In the genomic region with DNA sequence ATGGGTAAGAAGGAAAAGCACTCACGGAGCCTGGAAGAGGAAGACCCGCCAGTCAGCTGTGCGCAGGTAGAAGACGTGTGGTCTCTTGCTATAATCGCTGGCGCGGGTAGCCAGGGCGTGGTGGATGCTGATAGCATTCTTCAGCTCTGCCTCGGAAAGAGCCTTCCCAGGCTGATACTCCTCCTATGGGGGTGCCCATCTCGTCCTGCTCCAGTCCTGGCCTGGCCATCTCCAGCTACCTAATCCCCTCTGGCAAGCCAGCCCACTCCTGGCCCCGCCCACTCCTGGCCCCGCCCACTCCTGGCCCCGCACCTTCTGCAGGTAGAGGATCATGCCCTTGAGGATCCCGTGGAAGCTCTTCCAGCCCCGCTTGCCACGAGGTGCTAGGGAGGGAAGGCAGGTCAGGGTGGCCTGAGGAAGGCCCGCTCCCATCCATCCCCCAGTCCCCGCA, we compare ENCODE assay signal across 9 mouse cellular contexts. TPM values are rescaled to one million over a fixed set of nuclear protein-coding genes. Genes with fewer than 3 reads are reported as not detected.
DNase-seq lines count a peak whose midpoint lies in the region; ATAC-seq and TF ChIP-seq lines count a peak whose summit lies in the region.
"Had no signal": no experiment of that assay in that cellular context is flagged by ENCODE, and none has a peak within 500 bp of the region (broad histone marks: within the 10 kb centered on the region; RNA-seq: fewer than 3 reads in every experiment).

No protein-coding gene starts in this region.

- no peak overlapping the region for H3K27ac ChIP-seq in kidney, embryonic 16.5 days (ENCODE audit: low read length)
- no peak overlapping the region for H3K27ac ChIP-seq in ES-Bruce4 (ENCODE audit: insufficient read depth, low read length)
- no peak overlapping the region for H3K27ac ChIP-seq in intestine, embryonic 16.5 days (ENCODE audit: low read length)
- H3K27ac ChIP-seq in stomach, embryonic 14.5 days (ENCODE audit: low read length): peak overlapping the region; percentile 93; the same call in 1 of the 2 replicates
- H3K27ac ChIP-seq in forebrain, embryonic 14.5 days (ENCODE audit: low read depth, low read length): no peak overlapping the region
- H3K27ac ChIP-seq: limb, embryonic 13.5 days had no signal

- TF ChIP-seq CTCF in ES-Bruce4 (IDR thresholded peaks at IDR 0.05; ENCODE audit: low read depth, low read length): no peak

- H3K4me2 ChIP-seq in kidney, embryonic 16.5 days (replicated peaks; ENCODE audit: low read depth, low read length): no peak overlapping the region
- peak overlapping the region; percentile 63; the same call in 1 of the 2 replicates for H3K4me2 ChIP-seq in intestine, embryonic 16.5 days (ENCODE audit: low read depth, low read length)
- H3K4me2 ChIP-seq in stomach, embryonic 14.5 days (replicated peaks; ENCODE audit: low read depth, low read length): peak overlapping the region; percentile 33; the same call in 1 of the 2 replicates
- no peak overlapping the region for H3K4me2 ChIP-seq in forebrain, embryonic 14.5 days (ENCODE audit: low read length)
- H3K4me2 ChIP-seq: limb, embryonic 13.5 days had no signal

- peak; percentile 48 for DNase-seq in kidney, adult 18-20 months
- peak; percentile 25 for DNase-seq in A20 (ENCODE audit: low read depth, low spot score)
- DNase-seq in forebrain, embryonic 14.5 days (ENCODE audit: low spot score): no peak

- no peaks in the 10 kb centered on the region for H3K9me3 ChIP-seq in kidney, embryonic 16.5 days (ENCODE audit: low read length)
- no peaks in the 10 kb centered on the region for H3K9me3 ChIP-seq in ES-Bruce4 (replicated peaks; ENCODE audit: control insufficient read depth, insufficient read depth, low read length, poor library complexity, severe bottlenecking)
- H3K9me3 ChIP-seq in intestine, embryonic 16.5 days (ENCODE audit: control insufficient read depth, low read length): no peaks in the 10 kb centered on the region
- H3K9me3 ChIP-seq in stomach, embryonic 14.5 days (ENCODE audit: control insufficient read depth, low read depth, low read length): no peaks in the 10 kb centered on the region
- no peaks in the 10 kb centered on the region for H3K9me3 ChIP-seq in forebrain, embryonic 14.5 days (replicated peaks; ENCODE audit: control insufficient read depth, low read length)
- H3K9me3 ChIP-seq: limb, embryonic 13.5 days had no signal

- ATAC-seq in kidney, embryonic 16.5 days (ENCODE audit: low FRiP score, low TSS enrichment): no peak
- ATAC-seq in intestine, embryonic 16.5 days: no peak
- no peak for ATAC-seq in stomach, embryonic 14.5 days (ENCODE audit: insufficient number of reproducible peaks, insufficient read depth, low FRiP score, low read depth)
- no peak for ATAC-seq in inflammation-experienced regulatory T-cells, adult 6 months
- no peak for ATAC-seq in forebrain, embryonic 14.5 days

- H3K4me3 ChIP-seq in kidney, embryonic 16.5 days (ENCODE audit: low read length): no peak overlapping the region
- H3K4me3 ChIP-seq in ES-Bruce4 (ENCODE audit: low read depth, low read length): peak overlapping the region; percentile 42
- H3K4me3 ChIP-seq in intestine, embryonic 16.5 days (ENCODE audit: low read length): peak overlapping the region; percentile 5
- no peak overlapping the region for H3K4me3 ChIP-seq in stomach, embryonic 14.5 days (ENCODE audit: low read depth, low read length)
- H3K4me3 ChIP-seq in forebrain, embryonic 14.5 days (ENCODE audit: low read depth, low read length): no peak overlapping the region
- H3K4me3 ChIP-seq: limb, embryonic 13.5 days had no signal

- TF ChIP-seq EP300 in ES-Bruce4 (IDR thresholded peaks at IDR 0.05; ENCODE audit: insufficient read depth, low read depth, low read length): no peak

- H3K4me1 ChIP-seq in kidney, embryonic 16.5 days (ENCODE audit: insufficient read depth, low read length): peaks cover 14% of the 10 kb centered on the region; the same call in 1 of the 2 replicates
- H3K4me1 ChIP-seq in ES-Bruce4 (ENCODE audit: control insufficient read depth, insufficient read depth, low read length): no peaks in the 10 kb centered on the region
- H3K4me1 ChIP-seq in intestine, embryonic 16.5 days (ENCODE audit: control insufficient read depth, insufficient read depth, low read length): peaks cover 26% of the 10 kb centered on the region
- peaks cover 41% of the 10 kb centered on the region for H3K4me1 ChIP-seq in stomach, embryonic 14.5 days (ENCODE audit: control insufficient read depth, insufficient read depth, low read length)
- H3K4me1 ChIP-seq in forebrain, embryonic 14.5 days (ENCODE audit: control insufficient read depth, insufficient read depth, low read length): peaks cover 13% of the 10 kb centered on the region

- H3K36me3 ChIP-seq in kidney, embryonic 16.5 days (ENCODE audit: insufficient read depth, low read length): peaks cover 4% of the 10 kb centered on the region
- no peaks in the 10 kb centered on the region for H3K36me3 ChIP-seq in ES-Bruce4 (ENCODE audit: control insufficient read depth, insufficient read depth, low read length, poor library complexity, severe bottlenecking)
- 0 out of 2 replicates have a peak, but pooled peaks cover 8% of the 10 kb centered on the region for H3K36me3 ChIP-seq in intestine, embryonic 16.5 days (ENCODE audit: control insufficient read depth, insufficient read depth, low read length)
- peaks cover 24% of the 10 kb centered on the region for H3K36me3 ChIP-seq in stomach, embryonic 14.5 days (ENCODE audit: control insufficient read depth, insufficient read depth, low read length)
- H3K36me3 ChIP-seq in forebrain, embryonic 14.5 days (ENCODE audit: control insufficient read depth, insufficient read depth, low read length): peaks cover 14% of the 10 kb centered on the region; the same call in 1 of the 2 replicates

- no peak for TF ChIP-seq POLR2A in ES-Bruce4 (IDR thresholded peaks at IDR 0.05; ENCODE audit: insufficient read depth, low read length)

- H3K27me3 ChIP-seq in kidney, embryonic 16.5 days (ENCODE audit: insufficient read depth, low read length): peaks cover 61% of the 10 kb centered on the region
- peaks cover 9% of the 10 kb centered on the region for H3K27me3 ChIP-seq in ES-Bruce4 (ENCODE audit: control insufficient read depth, insufficient read depth, low read length, poor library complexity, severe bottlenecking)
- peaks cover 33% of the 10 kb centered on the region for H3K27me3 ChIP-seq in intestine, embryonic 16.5 days (replicated peaks; ENCODE audit: control insufficient read depth, insufficient read depth, low read length)
- 0 out of 2 replicates have a peak, but pooled peaks cover 4% of the 10 kb centered on the region for H3K27me3 ChIP-seq in stomach, embryonic 14.5 days (ENCODE audit: control insufficient read depth, insufficient read depth, low read length)
- H3K27me3 ChIP-seq in forebrain, embryonic 14.5 days (replicated peaks; ENCODE audit: control insufficient read depth, insufficient read depth, low read length): peaks cover 55% of the 10 kb centered on the region

- no peak overlapping the region for H3K9ac ChIP-seq in kidney, embryonic 16.5 days (replicated peaks; ENCODE audit: low read length)
- H3K9ac ChIP-seq in ES-Bruce4 (ENCODE audit: low read depth, poor library complexity, severe bottlenecking): no peak overlapping the region
- H3K9ac ChIP-seq in intestine, embryonic 16.5 days (ENCODE audit: low read depth, low read length): peak overlapping the region; percentile 29; the same call in 1 of the 2 replicates
- no peak overlapping the region for H3K9ac ChIP-seq in stomach, embryonic 14.5 days (replicated peaks; ENCODE audit: low read depth, low read length)
- H3K9ac ChIP-seq in forebrain, embryonic 14.5 days (ENCODE audit: low read length): no peak overlapping the region
- H3K9ac ChIP-seq: limb, embryonic 13.5 days had no signal

- 11% methylated on average over 18 of the region's 18 CpGs for WGBS in kidney, embryonic 16.5 days
- WGBS in intestine, embryonic 16.5 days: 24% methylated on average over 18 of the region's 18 CpGs
- 17% methylated on average over 18 of the region's 18 CpGs for WGBS in stomach, embryonic 14.5 days
- WGBS in forebrain, embryonic 14.5 days: 12% methylated on average over 18 of the region's 18 CpGs

RNA-seq across cellular contexts. Expression of a gene that starts 10.1 kb away (rescaled TPM):
- polyA plus RNA-seq in kidney, embryonic 16.5 days (2015; fragmentation: Nextera tagmentation; extraction: Ambion mirVana): 9.7 and 11.5 TPM in 2 replicates
- polyA plus RNA-seq in ES-Bruce4 (2011; ENCODE audit: insufficient read depth, insufficient read length, low read depth, missing spikeins): 17.7 and 20.4 TPM in 2 replicates
- polyA plus RNA-seq in intestine, embryonic 16.5 days (2015; fragmentation: Nextera tagmentation; extraction: Ambion mirVana): 9.1 and 9.8 TPM in 2 replicates
- 8.0 and 10.1 TPM in 2 replicates for polyA plus RNA-seq in stomach, embryonic 14.5 days (2014; fragmentation: Nextera tagmentation; extraction: Ambion mirVana)
- 10 to 100 TPM; 15.7 to 27.8 (median 20.7) TPM for polyA plus RNA-seq in inflammation-experienced regulatory T-cells, adult 6 months (2017; shearing (Covaris generic))
- 1.4 and 1.6 TPM in 2 replicates for polyA plus RNA-seq in forebrain, embryonic 14.5 days (2014; fragmentation: Nextera tagmentation; extraction: Ambion mirVana)

RNA-seq across cellular contexts. Expression of a gene that starts 12.8 kb away (rescaled TPM):
- polyA plus RNA-seq in kidney, embryonic 16.5 days (2015; fragmentation: Nextera tagmentation; extraction: Ambion mirVana): 4.5 and 5.4 TPM in 2 replicates
- polyA plus RNA-seq in ES-Bruce4 (2011; ENCODE audit: insufficient read depth, insufficient read length, low read depth, missing spikeins): 1.4 and 2.0 TPM in 2 replicates
- polyA plus RNA-seq in intestine, embryonic 16.5 days (2015; fragmentation: Nextera tagmentation; extraction: Ambion mirVana): 13.2 and 13.6 TPM in 2 replicates
- polyA plus RNA-seq in stomach, embryonic 14.5 days (2014; fragmentation: Nextera tagmentation; extraction: Ambion mirVana): 41.9 and 44.3 TPM in 2 replicates
- polyA plus RNA-seq in inflammation-experienced regulatory T-cells, adult 6 months (2017; shearing (Covaris generic)): 1 to 10 TPM; 3.1 to 4.1 (median 4.0) TPM
- polyA plus RNA-seq in forebrain, embryonic 14.5 days (2014; fragmentation: Nextera tagmentation; extraction: Ambion mirVana): 68.7 and 83.0 TPM in 2 replicates

RNA-seq across cellular contexts. Expression of a gene that starts 13.8 kb away (rescaled TPM):
- 22.4 and 26.0 TPM in 2 replicates for polyA plus RNA-seq in kidney, embryonic 16.5 days (2015; fragmentation: Nextera tagmentation; extraction: Ambion mirVana)
- polyA plus RNA-seq in ES-Bruce4 (2011; ENCODE audit: insufficient read depth, insufficient read length, low read depth, missing spikeins): 1.1 TPM in 2 replicates
- 17.3 and 18.9 TPM in 2 replicates for polyA plus RNA-seq in intestine, embryonic 16.5 days (2015; fragmentation: Nextera tagmentation; extraction: Ambion mirVana)
- polyA plus RNA-seq in stomach, embryonic 14.5 days (2014; fragmentation: Nextera tagmentation; extraction: Ambion mirVana): 13.7 and 16.1 TPM in 2 replicates
- 1 to 10 TPM; 3.9 to 6.4 (median 4.5) TPM for polyA plus RNA-seq in inflammation-experienced regulatory T-cells, adult 6 months (2017; shearing (Covaris generic))
- 42.6 and 43.1 TPM in 2 replicates for polyA plus RNA-seq in forebrain, embryonic 14.5 days (2014; fragmentation: Nextera tagmentation; extraction: Ambion mirVana)

RNA-seq across cellular contexts. Expression of a gene that starts 24.3 kb away (rescaled TPM):
- polyA plus RNA-seq in kidney, embryonic 16.5 days (2015; fragmentation: Nextera tagmentation; extraction: Ambion mirVana): 188 and 198 TPM in 2 replicates
- polyA plus RNA-seq in ES-Bruce4 (2011; ENCODE audit: insufficient read depth, insufficient read length, low read depth, missing spikeins): 65.5 and 78.3 TPM in 2 replicates
- polyA plus RNA-seq in intestine, embryonic 16.5 days (2015; fragmentation: Nextera tagmentation; extraction: Ambion mirVana): 127 and 132 TPM in 2 replicates
- polyA plus RNA-seq in stomach, embryonic 14.5 days (2014; fragmentation: Nextera tagmentation; extraction: Ambion mirVana): 151 and 169 TPM in 2 replicates
- 10 to 100 TPM; 34.9 to 54.1 (median 46.6) TPM for polyA plus RNA-seq in inflammation-experienced regulatory T-cells, adult 6 months (2017; shearing (Covaris generic))
- 402 and 405 TPM in 2 replicates for polyA plus RNA-seq in forebrain, embryonic 14.5 days (2014; fragmentation: Nextera tagmentation; extraction: Ambion mirVana)

RNA-seq across cellular contexts. Expression of a gene that starts 26.7 kb away (rescaled TPM):
- polyA plus RNA-seq in kidney, embryonic 16.5 days (2015; fragmentation: Nextera tagmentation; extraction: Ambion mirVana): 14.7 and 16.9 TPM in 2 replicates
- 47.5 and 51.2 TPM in 2 replicates for polyA plus RNA-seq in ES-Bruce4 (2011; ENCODE audit: insufficient read depth, insufficient read length, low read depth, missing spikeins)
- polyA plus RNA-seq in intestine, embryonic 16.5 days (2015; fragmentation: Nextera tagmentation; extraction: Ambion mirVana): 16.2 and 16.3 TPM in 2 replicates
- polyA plus RNA-seq in stomach, embryonic 14.5 days (2014; fragmentation: Nextera tagmentation; extraction: Ambion mirVana): 10.8 and 11.4 TPM in 2 replicates
- polyA plus RNA-seq in inflammation-experienced regulatory T-cells, adult 6 months (2017; shearing (Covaris generic)): 1 to 10 TPM; 4.3 to 8.1 (median 5.9) TPM
- polyA plus RNA-seq in forebrain, embryonic 14.5 days (2014; fragmentation: Nextera tagmentation; extraction: Ambion mirVana): 7.2 TPM in 2 replicates

Comparison
In these comparisons a context has a peak if more than half of its experiments do, and no peak if none do; other contexts are left out.
1. H3K4me2 ChIP-seq: peak in intestine, embryonic 16.5 days (single experiment) and stomach, embryonic 14.5 days (single experiment); none in kidney, embryonic 16.5 days (single experiment) and forebrain, embryonic 14.5 days (single experiment).
2. H3K4me3 ChIP-seq: peak in ES-Bruce4 (single experiment) and intestine, embryonic 16.5 days (single experiment); none in kidney, embryonic 16.5 days (single experiment), stomach, embryonic 14.5 days (single experiment) and forebrain, embryonic 14.5 days (single experiment).